Mouse (Mus musculus) neural tube, embryonic 13.5 days (tissue): Measurements from ENCODE around the gene Mak. TPM values are rescaled to one million over a fixed set of nuclear protein-coding genes. Genes with fewer than 3 reads are reported as not detected.

Experiments
- ATAC-seq: fragments of 200-750 bp; cut with Nextera tagmentation; 2 replicates; pipeline ENCODE4 v1.8.0; 2017; ENCODE audit warnings: low read depth, mild to moderate bottlenecking, moderate TSS enrichment, moderate library complexity
- H3K27ac ChIP-seq: fragments of 300-500 bp; sonication (generic); replicated peaks from 2 replicates; pipeline ENCODE4 v1.5.1; 2015; ENCODE audit warnings: moderate library complexity, mild to moderate bottlenecking, inconsistent platforms
- H3K27me3 ChIP-seq: fragments of 300-500 bp; sonication (generic); 2 replicates; pipeline ENCODE4 v1.6.1; 2015; ENCODE audit warnings: mild to moderate bottlenecking, inconsistent platforms
- H3K36me3 ChIP-seq: fragments of 300-500 bp; sonication (generic); 2 replicates; pipeline ENCODE4 v1.6.1; 2015; ENCODE audit warnings: mild to moderate bottlenecking, inconsistent platforms
- H3K4me1 ChIP-seq: fragments of 300-500 bp; sonication (generic); replicated peaks from 2 replicates; pipeline ENCODE4 v1.6.1; 2015; ENCODE audit warnings: inconsistent platforms
- H3K4me2 ChIP-seq: fragments of 300-500 bp; sonication (generic); 2 replicates; pipeline ENCODE4 v1.6.1; 2015; ENCODE audit warnings: inconsistent platforms, mild to moderate bottlenecking, moderate library complexity
- H3K4me3 ChIP-seq: fragments of 300-500 bp; sonication (generic); 2 replicates; pipeline ENCODE4 v1.5.1; 2015; ENCODE audit warnings: mild to moderate bottlenecking, inconsistent platforms
- H3K9ac ChIP-seq: fragments of 300-500 bp; sonication (generic); 2 replicates; pipeline ENCODE4 v1.6.1; 2015; ENCODE audit warnings: moderate library complexity, mild to moderate bottlenecking, inconsistent platforms
- H3K9me3 ChIP-seq: fragments of 300-500 bp; sonication (generic); 2 replicates; pipeline ENCODE4 v1.6.1; 2016; ENCODE audit warnings: inconsistent platforms
- WGBS: fragments of 180-500 bp; shearing (Covaris S2); methylation state at CpG from one replicate; pipeline ENCODE4 v1.1.7; 2015; 5-methylcytosine and 5-hydroxymethylcytosine counted together
- polyA plus RNA-seq: library from polyadenylated mRNA; unstranded; fragments of >200 nt; fragmentation: Nextera tagmentation; extraction: Ambion mirVana; gene quantifications from 2 replicates; pipeline ENCODE4 v1.2.1, GENCODE M21; 2015

Gene Mak
- polyA plus RNA-seq, 1 experiment from 2014 or later: 0.25 TPM

DNA sequence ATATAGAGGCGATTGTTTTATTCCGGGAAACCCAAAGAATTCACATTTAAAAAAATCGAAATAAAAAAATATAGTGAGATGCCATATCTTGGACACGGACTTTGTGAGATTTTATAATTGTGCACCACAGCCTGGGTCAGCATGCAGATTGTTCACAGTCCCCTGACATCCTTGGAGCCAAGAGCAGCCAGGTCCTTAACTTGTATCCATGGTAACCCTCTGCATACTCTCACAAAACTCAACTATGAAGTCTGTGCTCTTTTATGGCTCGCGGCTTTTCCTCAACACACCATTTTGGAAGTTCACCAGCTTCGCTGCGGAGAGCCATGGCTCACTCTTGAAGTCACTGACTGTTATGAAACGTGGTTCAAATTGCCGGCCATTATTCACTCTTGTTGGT is 14.7 kb upstream of the Mak start:
- H3K36me3 ChIP-seq: no peaks in the 10 kb centered on the region
- H3K27ac ChIP-seq: no peak overlapping the region
- ATAC-seq: no peak
- no peaks in the 10 kb centered on the region for H3K4me1 ChIP-seq
- no peaks in the 10 kb centered on the region for H3K27me3 ChIP-seq
- no peak overlapping the region for H3K4me3 ChIP-seq
- H3K9me3 ChIP-seq: no peaks in the 10 kb centered on the region
- no peak overlapping the region for H3K4me2 ChIP-seq
- WGBS: 73% methylated on average over 10 of the region's 10 CpGs
- H3K9ac ChIP-seq: no peak overlapping the region

DNA sequence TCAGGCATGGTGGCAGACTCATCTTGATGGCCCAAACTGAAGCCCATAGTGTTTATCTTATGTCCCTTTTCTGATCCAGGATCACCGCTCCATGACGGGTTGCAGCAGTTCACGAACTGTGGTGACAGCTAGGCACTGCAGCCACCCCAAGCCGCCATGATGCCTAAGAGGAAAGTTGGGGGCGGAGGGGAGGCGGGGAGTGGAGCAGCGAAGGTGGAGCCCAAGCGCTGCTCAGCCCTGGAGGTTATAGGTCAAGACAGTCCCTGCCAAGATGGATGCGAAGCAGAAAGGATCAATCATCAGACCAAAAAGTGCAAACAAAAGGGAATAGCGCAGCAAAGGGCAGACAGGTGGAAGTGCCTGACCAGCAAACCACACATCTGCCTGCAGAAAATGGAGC is 11.8 kb upstream of the Mak start:
- no peak overlapping the region for H3K9ac ChIP-seq
- H3K4me2 ChIP-seq: no peak overlapping the region
- H3K9me3 ChIP-seq: no peaks in the 10 kb centered on the region
- WGBS: 36% methylated on average over 10 of the region's 10 CpGs
- ATAC-seq: no peak
- H3K27ac ChIP-seq: no peak overlapping the region
- H3K27me3 ChIP-seq: no peaks in the 10 kb centered on the region
- no peaks in the 10 kb centered on the region for H3K36me3 ChIP-seq
- no peak overlapping the region for H3K4me3 ChIP-seq
- no peaks in the 10 kb centered on the region for H3K4me1 ChIP-seq

DNA sequence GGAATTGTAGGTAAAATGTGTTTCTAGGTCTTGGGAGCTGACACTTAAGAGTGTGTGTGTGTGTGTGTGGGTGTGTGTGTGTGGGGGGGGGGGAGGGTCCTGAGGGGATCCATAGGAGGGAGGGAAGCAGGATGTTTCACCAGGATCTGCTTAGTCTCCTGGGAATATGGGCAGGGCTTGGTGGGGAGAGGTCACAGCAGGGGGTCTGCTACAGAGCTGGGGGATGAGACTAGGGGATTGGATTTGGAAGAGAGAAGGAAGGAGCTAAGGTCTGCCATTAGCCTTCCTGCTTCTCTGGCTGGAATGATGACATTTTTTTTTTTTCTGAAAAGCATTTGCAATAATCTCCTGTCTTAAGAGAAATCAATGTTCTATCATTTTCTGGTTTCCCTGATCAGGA is 9.2 kb upstream of the Mak start:
- Histone ChIP-seq H3K4me1 (no peaks in the 10 kb centered on the region), H3K4me3 (no peak overlapping the region), H3K9ac (no peak overlapping the region), H3K4me2 (no peak overlapping the region), H3K27ac (no peak overlapping the region), H3K36me3 (no peaks in the 10 kb centered on the region), H3K27me3 (no peaks in the 10 kb centered on the region), H3K9me3 (no peaks in the 10 kb centered on the region)
- ATAC-seq: no peak

DNA sequence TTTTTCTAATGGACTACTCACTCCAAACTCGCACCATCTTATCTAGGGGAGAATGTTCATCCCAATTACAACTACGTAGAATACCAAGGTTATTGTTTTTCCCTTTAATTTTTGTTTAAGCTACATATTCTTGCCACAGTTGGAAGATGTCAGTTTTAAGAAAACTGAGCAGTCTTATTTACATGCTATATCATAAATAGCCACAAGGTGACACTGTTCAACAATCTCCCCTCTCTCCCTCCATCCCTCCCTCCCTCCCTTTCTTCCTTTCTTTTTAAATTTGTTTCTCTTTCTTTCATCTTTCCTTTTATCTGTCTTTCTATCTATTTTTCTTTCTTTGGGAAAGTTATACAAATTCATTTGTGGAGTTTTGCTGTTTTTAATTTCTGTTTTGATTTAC is 5.6 kb upstream of the Mak start:
- no peak for ATAC-seq
- Histone ChIP-seq H3K27ac (no peak overlapping the region), H3K9ac (no peak overlapping the region), H3K4me2 (no peak overlapping the region), H3K4me3 (no peak overlapping the region), H3K36me3 (no peaks in the 10 kb centered on the region), H3K27me3 (peaks cover 18% of the 10 kb centered on the region), H3K4me1 (no peaks in the 10 kb centered on the region), H3K9me3 (no peaks in the 10 kb centered on the region)
- 30% methylated on average over 2 of the region's 2 CpGs for WGBS

DNA sequence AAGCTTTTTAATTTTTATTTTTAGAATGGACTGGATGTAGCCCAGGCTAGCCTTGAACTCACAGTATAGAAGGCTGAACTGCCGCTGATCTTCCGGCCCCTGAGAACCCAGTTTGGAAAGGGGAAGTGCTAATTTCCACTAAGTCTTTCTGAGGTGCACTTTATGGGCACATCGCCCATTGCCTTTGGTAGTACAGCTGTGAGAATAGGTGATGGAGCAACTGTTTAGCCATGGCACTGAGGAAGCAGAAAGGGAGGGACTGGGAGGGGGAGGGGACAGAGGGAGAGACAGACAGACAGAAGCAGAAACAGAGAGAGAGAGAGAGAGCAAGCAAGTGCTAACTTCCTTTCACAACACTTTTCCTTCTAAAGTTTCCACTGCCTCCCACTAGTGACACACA is 5.0 kb upstream of the Mak start:
- ATAC-seq: no peak
- 86% methylated on average over 3 of the region's 3 CpGs for WGBS

DNA sequence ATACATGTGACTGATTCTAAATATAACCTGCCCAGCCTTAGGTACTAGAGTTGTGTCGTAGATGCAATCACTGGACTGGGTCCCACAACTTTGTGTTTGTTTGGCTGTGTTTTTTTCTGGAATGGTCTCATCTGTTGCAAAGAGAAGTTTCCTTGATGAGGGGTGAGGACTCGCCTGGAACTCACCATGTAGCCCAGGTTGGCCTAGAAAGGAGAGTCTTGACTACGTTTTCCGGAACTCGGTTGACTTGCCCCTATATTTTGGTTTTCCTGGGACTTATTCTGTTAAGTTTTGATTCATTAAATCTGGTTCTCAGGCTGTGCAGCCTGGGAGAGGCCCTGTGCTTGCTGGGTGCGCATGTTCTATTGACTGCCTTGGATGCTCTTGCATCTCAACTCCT is 1.2 kb upstream of the Mak start:
- H3K4me2 ChIP-seq: no peak overlapping the region
- peaks cover 46% of the 10 kb centered on the region for H3K27me3 ChIP-seq
- no peaks in the 10 kb centered on the region for H3K36me3 ChIP-seq
- no peaks in the 10 kb centered on the region for H3K9me3 ChIP-seq
- no peak overlapping the region for H3K27ac ChIP-seq
- ATAC-seq: no peak
- WGBS: 95% methylated on average over 6 of the region's 6 CpGs
- no peak overlapping the region for H3K4me3 ChIP-seq
- no peak overlapping the region for H3K9ac ChIP-seq
- peaks cover 12% of the 10 kb centered on the region for H3K4me1 ChIP-seq

More for the DNA sequence above, 5.0 kb upstream of the Mak start:
- Histone ChIP-seq H3K9ac (no peak overlapping the region), H3K4me3 (no peak overlapping the region), H3K27me3 (peaks cover 22% of the 10 kb centered on the region), H3K27ac (no peak overlapping the region), H3K4me2 (no peak overlapping the region), H3K4me1 (0 out of 2 replicates have a peak, but pooled peaks cover under 1% of the 10 kb centered on the region), H3K9me3 (no peaks in the 10 kb centered on the region), H3K36me3 (no peaks in the 10 kb centered on the region)

DNA sequence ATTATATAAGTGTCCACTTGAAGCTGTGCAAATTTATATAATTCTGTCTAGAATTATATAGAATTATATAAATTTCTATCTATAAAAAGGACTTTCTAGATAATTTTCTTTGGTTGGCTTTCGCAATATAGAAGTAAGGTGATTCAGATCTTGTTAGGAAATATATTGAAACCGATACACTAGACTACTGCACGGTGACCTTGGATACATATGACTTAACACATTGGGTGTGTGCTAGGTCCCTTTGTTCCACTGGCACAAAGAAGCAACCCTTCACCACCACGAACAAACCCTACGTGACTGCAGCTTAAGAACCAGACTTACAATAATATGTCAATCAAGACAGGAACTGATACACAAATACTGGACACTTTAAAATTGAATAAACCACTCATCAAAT is 353 bp upstream of the Mak start:
- 60% methylated on average over 5 of the region's 5 CpGs for WGBS
- H3K27me3 ChIP-seq: peaks cover 46% of the 10 kb centered on the region
- no peak overlapping the region for H3K27ac ChIP-seq
- H3K4me1 ChIP-seq: peaks cover 12% of the 10 kb centered on the region
- peak overlapping the region; percentile 82 for H3K4me2 ChIP-seq
- no peaks in the 10 kb centered on the region for H3K36me3 ChIP-seq
- H3K4me3 ChIP-seq: no peak overlapping the region; the same call in 1 of the 2 replicates
- no peak for ATAC-seq
- H3K9ac ChIP-seq: no peak overlapping the region
- no peaks in the 10 kb centered on the region for H3K9me3 ChIP-seq

DNA sequence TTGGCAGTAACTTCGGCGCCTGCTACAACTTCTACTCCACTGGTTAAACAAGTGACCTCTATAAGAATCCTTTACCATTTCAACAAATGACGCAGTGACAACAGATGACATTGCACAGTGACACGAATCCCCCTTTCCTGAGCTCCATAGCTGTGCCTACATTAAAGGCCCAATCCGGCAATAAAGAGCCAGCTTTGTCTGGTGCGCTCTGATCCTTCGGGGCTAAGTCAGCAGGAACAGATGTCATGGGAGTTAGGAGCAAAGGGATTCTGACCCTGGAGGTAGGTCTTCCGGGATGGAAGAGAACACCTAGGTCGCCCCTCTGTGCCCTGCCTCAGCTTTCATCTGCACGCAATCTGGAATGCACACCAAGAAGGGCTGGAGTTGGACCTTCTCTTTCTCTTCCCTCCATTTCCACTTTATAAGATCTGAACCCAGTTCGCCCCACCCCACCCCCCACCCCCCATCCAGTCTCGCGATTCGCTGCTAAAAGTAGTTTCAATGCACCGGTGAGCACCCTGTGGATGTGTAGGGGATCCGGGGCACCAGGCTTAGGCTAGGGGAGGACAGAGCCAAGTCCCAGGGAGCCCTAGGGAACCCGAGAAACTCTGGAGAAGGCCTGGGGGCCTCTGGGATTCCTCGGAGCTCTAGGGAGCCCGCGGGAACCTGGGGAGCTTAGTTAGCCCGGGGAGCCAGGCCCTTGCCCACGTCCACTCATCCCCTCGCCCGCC is 651 bp downstream of the Mak start:
- Histone ChIP-seq H3K4me1 (peaks cover 12% of the 10 kb centered on the region), H3K9ac (peak overlapping the region; percentile 60), H3K4me3 (peak overlapping the region; percentile 48), H3K27ac (no peak overlapping the region), H3K27me3 (peaks cover 46% of the 10 kb centered on the region), H3K9me3 (no peaks in the 10 kb centered on the region), H3K36me3 (no peaks in the 10 kb centered on the region), H3K4me2 (peak overlapping the region; percentile 82)
- whole genome bisulfite sequencing: 6% methylated on average over 22 of the region's 24 CpGs
- ATAC-seq: peak; percentile 80

DNA sequence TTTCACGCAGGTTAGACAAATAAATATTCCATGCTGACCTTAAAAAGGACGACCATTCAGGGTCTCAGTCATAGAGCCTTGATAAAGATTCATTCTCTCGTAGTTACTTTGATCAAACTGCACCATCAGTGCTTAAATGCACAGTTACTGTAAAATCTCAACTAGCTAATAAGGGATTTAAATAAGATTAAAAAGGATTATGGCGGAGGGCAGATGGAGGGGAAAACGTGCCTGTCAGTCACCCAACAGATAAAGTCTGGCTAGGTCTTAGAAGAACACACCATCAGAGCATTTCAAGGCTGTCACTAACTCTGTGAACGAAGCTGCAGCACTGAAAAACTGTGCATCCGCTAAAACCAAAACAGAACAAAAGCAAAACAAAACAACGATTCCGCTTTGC is 1.6 kb downstream of the Mak start:
- Histone ChIP-seq H3K9me3 (no peaks in the 10 kb centered on the region), H3K4me1 (peaks cover 12% of the 10 kb centered on the region), H3K9ac (no peak overlapping the region), H3K4me2 (no peak overlapping the region), H3K27ac (no peak overlapping the region), H3K36me3 (no peaks in the 10 kb centered on the region), H3K4me3 (no peak overlapping the region), H3K27me3 (peaks cover 46% of the 10 kb centered on the region)
- WGBS: 74% methylated on average over 9 of the region's 9 CpGs
- ATAC-seq: no peak

DNA sequence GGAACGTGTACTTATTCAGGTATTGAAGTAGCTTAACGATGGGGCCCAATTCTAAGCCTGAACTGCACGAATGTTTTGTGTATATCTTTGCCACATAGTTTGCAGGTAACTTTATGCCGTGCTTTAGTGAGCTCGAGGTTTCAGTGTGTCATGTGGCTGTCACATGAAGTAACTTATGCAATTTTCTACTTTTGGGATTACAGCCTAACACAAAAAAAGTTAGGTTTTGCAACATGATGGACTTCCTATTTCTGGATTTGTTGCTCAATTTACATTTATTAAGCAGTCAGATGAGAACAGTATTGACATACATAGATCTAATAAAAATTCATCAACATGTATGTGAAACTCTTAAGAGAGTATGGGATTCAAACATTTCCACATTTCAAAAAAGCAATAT is 5.7 kb downstream of the Mak start:
- Histone ChIP-seq H3K36me3 (no peaks in the 10 kb centered on the region), H3K9me3 (no peaks in the 10 kb centered on the region), H3K9ac (no peak overlapping the region), H3K4me2 (no peak overlapping the region), H3K4me1 (peaks cover 5% of the 10 kb centered on the region), H3K27me3 (peaks cover 18% of the 10 kb centered on the region), H3K4me3 (no peak overlapping the region), H3K27ac (no peak overlapping the region)
- 89% methylated on average over 5 of the region's 5 CpGs for WGBS
- no peak for ATAC-seq

DNA sequence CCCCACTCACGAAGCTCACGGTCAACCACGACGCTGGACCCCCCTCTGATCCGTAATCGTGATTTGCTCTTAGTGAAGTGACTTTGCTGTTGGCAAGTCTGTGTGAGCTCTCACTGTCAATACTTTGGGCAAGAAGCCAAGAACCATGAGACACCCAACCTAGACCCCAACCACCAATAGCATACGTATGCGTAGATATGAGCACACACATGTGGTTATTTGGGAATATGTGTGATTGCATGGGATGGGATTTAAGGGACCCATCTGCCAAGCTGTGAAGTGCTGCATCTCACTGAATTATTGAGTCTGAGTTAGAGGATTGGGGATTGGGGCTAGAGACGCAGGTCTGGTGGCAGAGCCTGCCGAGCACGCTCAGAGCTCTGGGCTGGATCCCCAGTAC is 7.9 kb downstream of the Mak start:
- Histone ChIP-seq H3K4me2 (no peak overlapping the region), H3K4me1 (no peaks in the 10 kb centered on the region), H3K9ac (no peak overlapping the region), H3K27me3 (no peaks in the 10 kb centered on the region), H3K9me3 (no peaks in the 10 kb centered on the region), H3K4me3 (no peak overlapping the region), H3K36me3 (no peaks in the 10 kb centered on the region), H3K27ac (no peak overlapping the region)
- 90% methylated on average over 11 of the region's 11 CpGs for WGBS
- ATAC-seq: no peak

DNA sequence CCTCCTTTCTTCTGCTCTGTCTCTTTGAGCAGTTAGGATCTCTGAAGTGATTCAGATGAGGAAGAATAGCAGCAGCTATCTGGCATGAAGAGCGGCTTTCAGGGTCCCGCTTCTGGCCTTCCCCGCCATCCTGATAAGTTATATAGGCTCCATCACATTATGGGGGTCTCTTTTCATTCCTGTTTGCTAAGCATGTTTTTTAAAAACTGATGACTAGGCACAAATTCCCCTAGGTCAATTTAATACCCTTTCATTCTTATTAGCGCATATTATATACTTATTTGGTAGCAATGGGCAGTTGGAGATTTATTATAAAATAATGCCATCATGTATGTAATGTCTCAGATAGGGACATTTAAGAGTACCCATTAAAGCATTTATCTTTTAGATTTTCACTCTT is 11.9 kb downstream of the Mak start:
- Histone ChIP-seq H3K9ac (no peak overlapping the region), H3K27me3 (no peaks in the 10 kb centered on the region), H3K4me3 (no peak overlapping the region), H3K36me3 (no peaks in the 10 kb centered on the region), H3K9me3 (no peaks in the 10 kb centered on the region), H3K27ac (no peak overlapping the region), H3K4me2 (no peak overlapping the region), H3K4me1 (no peaks in the 10 kb centered on the region)
- 92% methylated on average over 4 of the region's 4 CpGs for WGBS
- ATAC-seq: no peak

DNA sequence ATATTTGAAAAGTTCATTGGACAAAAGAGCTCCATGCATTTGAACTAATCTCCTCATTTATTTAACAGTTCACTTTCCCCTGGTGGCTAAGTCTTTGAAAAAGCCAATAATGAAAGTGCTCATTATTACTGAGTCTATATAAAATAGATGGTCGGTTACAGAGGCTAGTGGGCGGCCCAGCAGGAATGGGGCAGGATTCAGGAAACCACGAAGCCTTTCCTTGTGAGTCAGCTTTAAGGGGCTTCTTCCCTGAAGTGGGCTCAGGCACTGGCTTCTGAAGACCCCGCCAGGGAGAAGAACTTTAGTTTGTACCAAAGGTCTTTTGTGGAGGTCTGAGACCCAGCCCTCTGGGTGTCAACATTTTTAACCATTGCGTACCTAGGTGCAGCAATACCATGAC is 27.5 kb downstream of the Mak start:
- Histone ChIP-seq H3K27me3 (no peaks in the 10 kb centered on the region), H3K4me3 (no peak overlapping the region), H3K9ac (no peak overlapping the region), H3K4me1 (no peaks in the 10 kb centered on the region), H3K36me3 (no peaks in the 10 kb centered on the region), H3K27ac (no peak overlapping the region), H3K9me3 (no peaks in the 10 kb centered on the region), H3K4me2 (no peak overlapping the region)
- no peak for ATAC-seq
- WGBS: 68% methylated on average over 5 of the region's 5 CpGs
